Mouse (Mus musculus) small intestine, adult 2 months (tissue): ENCODE data around the gene Tpcn2.

Experiments
- CTCF ChIP-seq: fragments of 200-500 bp; IDR thresholded peaks from 2 replicates; pipeline ENCODE4 v1.5.1; 2012; ENCODE audit warnings: low read depth, mild to moderate bottlenecking, control low read depth, inconsistent platforms, low read length, moderate library complexity, mixed read lengths; ENCODE audit not compliant: insufficient replicate concordance, insufficient read length; ENCODE audit errors: extremely low read depth
- POLR2A ChIP-seq: fragments of 200-500 bp; IDR thresholded peaks from 2 replicates; pipeline ENCODE4 v1.6.1; 2012; ENCODE audit warnings: low read depth, mild to moderate bottlenecking, control low read depth, inconsistent platforms, low read length, moderate library complexity

GRCm38 (mm10) chr7:145234841-145235790, 48.7 kb downstream of the Tpcn2 start:
- no peak for TF ChIP-seq CTCF
- no peak for TF ChIP-seq POLR2A
